In the genomic region with DNA sequence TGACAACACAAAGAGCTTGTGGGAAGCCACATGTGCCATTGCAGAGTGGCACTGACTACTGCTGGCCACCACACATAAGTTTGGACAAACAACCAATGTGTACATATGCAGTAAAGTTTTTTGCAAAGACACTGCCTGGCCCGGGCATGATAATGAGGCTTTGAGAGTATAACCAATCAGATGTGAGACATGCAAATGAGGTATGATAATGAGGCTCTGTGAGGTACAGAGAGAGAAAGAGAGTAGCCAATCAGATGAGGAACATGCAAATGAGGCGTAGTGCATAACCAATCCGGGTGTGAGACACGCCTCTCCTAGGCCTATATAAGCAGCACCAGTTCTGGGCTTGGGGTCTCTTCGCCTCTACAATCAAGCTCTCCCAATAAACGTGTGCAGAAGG, we compare ENCODE assay signal across 10 mouse cellular contexts. TPM values are rescaled to one million over a fixed set of nuclear protein-coding genes. Genes with fewer than 3 reads are reported as not detected.
"Had no signal": no experiment of that assay in that cellular context is flagged by ENCODE, and none has a peak within 500 bp of the region (broad histone marks: within the 10 kb centered on the region; RNA-seq: fewer than 3 reads in every experiment).

A gene (minus strand): TSS at position 101 of the 400 bp plus-strand sequence.

RNA-seq across cellular contexts. Expression of the gene that starts here (rescaled TPM):
- total RNA-seq: heart, postnatal 4 days had no signal
- polyA plus RNA-seq: heart, embryonic 10.5 days; heart, embryonic 12.5 days; inflammation-experienced regulatory T-cells, adult 6 months; intestine, postnatal 0 days; limb, embryonic 10.5 days; liver, embryonic 11.5 days; liver, embryonic 13.5 days; liver, embryonic 15.5 days; liver, postnatal 0 days had no signal
